Mouse (Mus musculus) cerebellum, postnatal 36 days (tissue): ENCODE measurements around the gene Sptbn1.
"Not testable (repeated sequence)": the region's sequence is repeated elsewhere in the genome, so short reads cannot be mapped to it uniquely, and the experiment has no call there.

Experiments used
- DNase-seq, 2 experiments: peaks; one replicate each; pipeline ENCODE4 v3.0.0; 2021 to 2022; ENCODE audit warnings: mixed read lengths in 2 of 2

The Sptbn1 gene

GRCm38 (mm10) chr11:30255211-30255610, 12.8 kb downstream of the Sptbn1 start:
- DNase-seq: not testable (repeated sequence)

GRCm38 (mm10) chr11:30251294-30251904, 16.6 kb downstream of the Sptbn1 start:
- no peak for DNase-seq

GRCm38 (mm10) chr11:30249452-30250016, 18.4 kb downstream of the Sptbn1 start:
- DNase-seq: no peak

- DNase-seq: no peak
These were observed 20.9 kb downstream of the Sptbn1 start for GRCm38 (mm10) chr11:30247106-30247505.

- no peak for DNase-seq
These were observed 21.8 kb downstream of the Sptbn1 start for GRCm38 (mm10) chr11:30246161-30246560.

- no peak for DNase-seq
These were observed 23.8 kb downstream of the Sptbn1 start for GRCm38 (mm10) chr11:30244172-30244571.

- DNase-seq: peak; percentile 48 to 60
These were observed 24.4 kb downstream of the Sptbn1 start for GRCm38 (mm10) chr11:30243591-30243990.

- DNase-seq: no peak
These were observed 27.1 kb downstream of the Sptbn1 start for GRCm38 (mm10) chr11:30240861-30241260.

GRCm38 (mm10) chr11:30237960-30238359, 30.0 kb downstream of the Sptbn1 start:
- DNase-seq: peak in 1 of 2 experiments; percentile 33

- DNase-seq: no peak
These were observed 31.2 kb downstream of the Sptbn1 start for GRCm38 (mm10) chr11:30236681-30237242.

- no peak for DNase-seq
These were observed 32.3 kb downstream of the Sptbn1 start for GRCm38 (mm10) chr11:30235666-30236065.

- no peak for DNase-seq
These were observed 32.8 kb downstream of the Sptbn1 start for GRCm38 (mm10) chr11:30235218-30235617.

- DNase-seq: no peak
These were observed 34.0 kb downstream of the Sptbn1 start for GRCm38 (mm10) chr11:30233946-30234345.

GRCm38 (mm10) chr11:30232082-30232481, 35.9 kb downstream of the Sptbn1 start:
- DNase-seq: peak in 1 of 2 experiments; percentile 45

- DNase-seq: no peak
These were observed 36.6 kb downstream of the Sptbn1 start for GRCm38 (mm10) chr11:30231336-30231735.

- no peak for DNase-seq
These were observed 37.6 kb downstream of the Sptbn1 start for GRCm38 (mm10) chr11:30230330-30230771.

GRCm38 (mm10) chr11:30226756-30227155, 41.2 kb downstream of the Sptbn1 start:
- no peak for DNase-seq

- no peak for DNase-seq
These were observed 43.4 kb downstream of the Sptbn1 start for GRCm38 (mm10) chr11:30224599-30224998.

GRCm38 (mm10) chr11:30222636-30223035, 45.3 kb downstream of the Sptbn1 start:
- DNase-seq: no peak

GRCm38 (mm10) chr11:30221043-30221442, 46.9 kb downstream of the Sptbn1 start:
- DNase-seq: no peak

- DNase-seq: no peak
These were observed 49.6 kb downstream of the Sptbn1 start for GRCm38 (mm10) chr11:30218386-30218785.

GRCm38 (mm10) chr11:30217496-30217895, 50.5 kb downstream of the Sptbn1 start:
- no peak for DNase-seq

GRCm38 (mm10) chr11:30211663-30212416, 56.1 kb downstream of the Sptbn1 start:
- no peak for DNase-seq

- DNase-seq: no peak
These were observed 56.8 kb downstream of the Sptbn1 start for GRCm38 (mm10) chr11:30211141-30211540.
